In the genomic region with DNA sequence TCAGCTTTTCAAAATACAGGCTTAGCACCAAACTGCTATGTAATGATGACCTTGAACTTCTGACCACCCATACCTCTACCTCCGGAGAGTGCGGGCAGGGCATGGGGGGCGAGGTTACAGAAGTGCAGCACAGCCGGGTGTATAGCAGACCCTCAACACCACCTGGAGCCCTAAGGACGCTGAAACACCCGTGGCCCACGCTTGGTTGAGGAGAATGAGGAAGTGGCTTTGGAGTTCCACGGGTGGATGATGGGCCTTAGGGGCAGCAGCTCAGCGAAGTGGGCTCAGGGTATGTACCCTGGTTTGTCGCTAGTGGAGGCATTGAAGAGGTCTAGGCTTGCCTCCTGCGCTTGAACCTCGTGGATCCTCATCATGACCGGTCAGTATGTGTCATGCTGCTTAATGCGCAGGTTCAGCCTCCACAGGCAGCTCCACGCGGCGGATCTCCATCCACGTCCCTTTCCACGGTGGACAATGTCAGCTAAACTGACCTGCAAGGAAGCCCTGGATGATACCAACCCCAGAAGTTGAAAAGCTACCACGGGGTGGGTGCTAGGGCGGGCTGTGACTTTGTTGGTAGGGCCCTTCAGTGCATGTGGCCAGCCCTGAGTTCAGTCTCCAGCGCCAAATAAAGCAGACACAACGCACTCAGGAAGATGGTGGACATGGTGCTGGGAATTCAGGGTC, we compare ENCODE assay signal across 7 mouse cellular contexts. TPM values are rescaled to one million over a fixed set of nuclear protein-coding genes. Genes with fewer than 3 reads are reported as not detected.
A peak's percentile ranks its signal among the peaks of the same experiment; 100 is the strongest.
DNase-seq lines count a peak whose midpoint lies in the region; ATAC-seq and TF ChIP-seq lines count a peak whose summit lies in the region.

No protein-coding gene starts in this region.

- H3K9me3 ChIP-seq in kidney, embryonic 14.5 days (ENCODE audit: control insufficient read depth, low read length): no peaks in the 10 kb centered on the region
- H3K9me3 ChIP-seq in embryonic facial prominence, embryonic 10.5 days: no peaks in the 10 kb centered on the region
- H3K9me3 ChIP-seq in intestine, postnatal 0 days (ENCODE audit: control insufficient read depth): no peaks in the 10 kb centered on the region
- no peaks in the 10 kb centered on the region for H3K9me3 ChIP-seq in neural tube, embryonic 15.5 days (replicated peaks)

- 0 out of 2 replicates have a peak, but pooled peaks cover 5% of the 10 kb centered on the region for H3K27me3 ChIP-seq in kidney, embryonic 14.5 days (ENCODE audit: control insufficient read depth, insufficient read depth, low read length)
- H3K27me3 ChIP-seq in embryonic facial prominence, embryonic 10.5 days (replicated peaks; ENCODE audit: low read depth, poor library complexity, severe bottlenecking): peaks cover 62% of the 10 kb centered on the region
- H3K27me3 ChIP-seq in intestine, postnatal 0 days (replicated peaks; ENCODE audit: control insufficient read depth, insufficient read depth, low read length): no peaks in the 10 kb centered on the region
- H3K27me3 ChIP-seq in neural tube, embryonic 15.5 days (replicated peaks): peaks cover 10% of the 10 kb centered on the region

- 83% methylated on average over 23 of the region's 23 CpGs for WGBS in kidney, embryonic 14.5 days
- WGBS in embryonic facial prominence, embryonic 10.5 days: 86% methylated on average over 23 of the region's 23 CpGs
- 81% methylated on average over 23 of the region's 23 CpGs for WGBS in intestine, postnatal 0 days
- 85% methylated on average over 23 of the region's 23 CpGs for WGBS in neural tube, embryonic 15.5 days

- no peak for ATAC-seq in kidney, embryonic 14.5 days (ENCODE audit: low FRiP score, low TSS enrichment)
- no peak for ATAC-seq in intestine, postnatal 0 days
- no peak for ATAC-seq in neural tube, embryonic 15.5 days (ENCODE audit: low FRiP score)
- ATAC-seq in frontal cortex, adult (ENCODE audit: low TSS enrichment): no peak

- no peak for DNase-seq in kidney, postnatal 10 days
- no peak for DNase-seq in embryonic facial prominence, embryonic 10.5 days (ENCODE audit: low spot score)
- DNase-seq in urinary bladder, postnatal 4 days (ENCODE audit: low spot score in 2 of 2): no peak

- peak overlapping the region; percentile 96; the same call in 1 of the 2 replicates for H3K4me2 ChIP-seq in kidney, embryonic 14.5 days (replicated peaks; ENCODE audit: low read depth, low read length)
- H3K4me2 ChIP-seq in intestine, postnatal 0 days (replicated peaks; ENCODE audit: low read depth): peak overlapping the region; percentile 89
- peak overlapping the region; percentile 95 for H3K4me2 ChIP-seq in neural tube, embryonic 15.5 days

- peaks cover 13% of the 10 kb centered on the region; the same call in 1 of the 2 replicates for H3K4me1 ChIP-seq in kidney, embryonic 14.5 days (ENCODE audit: control insufficient read depth, insufficient read depth, low read length)
- H3K4me1 ChIP-seq in embryonic facial prominence, embryonic 10.5 days: peaks cover 47% of the 10 kb centered on the region
- peaks cover 3% of the 10 kb centered on the region; the same call in 1 of the 2 replicates for H3K4me1 ChIP-seq in intestine, postnatal 0 days (replicated peaks; ENCODE audit: control insufficient read depth, insufficient read depth, low read length)
- peaks cover 27% of the 10 kb centered on the region for H3K4me1 ChIP-seq in neural tube, embryonic 15.5 days

- H3K9ac ChIP-seq in kidney, embryonic 14.5 days (ENCODE audit: low read depth, low read length): no peak overlapping the region
- H3K9ac ChIP-seq in intestine, postnatal 0 days (ENCODE audit: low read depth, low read length): no peak overlapping the region
- H3K9ac ChIP-seq in neural tube, embryonic 15.5 days (replicated peaks): no peak overlapping the region

- H3K36me3 ChIP-seq in kidney, embryonic 14.5 days (ENCODE audit: control insufficient read depth, insufficient read depth, low read length): no peaks in the 10 kb centered on the region
- H3K36me3 ChIP-seq in embryonic facial prominence, embryonic 10.5 days (replicated peaks): no peaks in the 10 kb centered on the region
- H3K36me3 ChIP-seq in intestine, postnatal 0 days (ENCODE audit: control insufficient read depth, insufficient read depth): no peaks in the 10 kb centered on the region
- H3K36me3 ChIP-seq in neural tube, embryonic 15.5 days: no peaks in the 10 kb centered on the region

- TF ChIP-seq CTCF in intestine, postnatal 0 days (IDR thresholded peaks at IDR 0.05; ENCODE audit: low read depth): no peak

- no peak overlapping the region for H3K27ac ChIP-seq in kidney, embryonic 14.5 days (ENCODE audit: low read depth, low read length)
- H3K27ac ChIP-seq in embryonic facial prominence, embryonic 10.5 days (replicated peaks): no peak overlapping the region
- H3K27ac ChIP-seq in intestine, postnatal 0 days (ENCODE audit: low read depth, low read length): no peak overlapping the region
- no peak overlapping the region for H3K27ac ChIP-seq in neural tube, embryonic 15.5 days (replicated peaks)

- H3K4me3 ChIP-seq in kidney, embryonic 14.5 days (ENCODE audit: low read length): no peak overlapping the region; the same call in 1 of the 2 replicates
- peak overlapping the region; percentile 79 for H3K4me3 ChIP-seq in embryonic facial prominence, embryonic 10.5 days
- H3K4me3 ChIP-seq in intestine, postnatal 0 days (ENCODE audit: low read depth, low read length): peak overlapping the region; percentile 48
- H3K4me3 ChIP-seq in neural tube, embryonic 15.5 days (replicated peaks): no peak overlapping the region

RNA-seq across cellular contexts. Expression of a gene that starts 6.5 kb away (rescaled TPM):
- polyA plus RNA-seq in kidney, embryonic 14.5 days (2014; fragmentation: Nextera tagmentation; extraction: Ambion mirVana): not detected in 2 replicates
- polyA plus RNA-seq in embryonic facial prominence, embryonic 10.5 days (2016; fragmentation: Nextera tagmentation; extraction: Ambion mirVana): not detected in 2 replicates
- not detected in 2 replicates for polyA plus RNA-seq in intestine, postnatal 0 days (2015; fragmentation: Nextera tagmentation; extraction: Ambion mirVana)
- polyA plus RNA-seq in neural tube, embryonic 15.5 days (2015; fragmentation: Nextera tagmentation; extraction: Ambion mirVana): not detected in 2 replicates

RNA-seq across cellular contexts. Expression of a gene that starts 6.8 kb away (rescaled TPM):
- 10.0 and 14.0 TPM in 2 replicates for polyA plus RNA-seq in kidney, embryonic 14.5 days (2014; fragmentation: Nextera tagmentation; extraction: Ambion mirVana)
- 32.0 and 32.8 TPM in 2 replicates for polyA plus RNA-seq in embryonic facial prominence, embryonic 10.5 days (2016; fragmentation: Nextera tagmentation; extraction: Ambion mirVana)
- 9.7 and 10.1 TPM in 2 replicates for polyA plus RNA-seq in intestine, postnatal 0 days (2015; fragmentation: Nextera tagmentation; extraction: Ambion mirVana)
- polyA plus RNA-seq in neural tube, embryonic 15.5 days (2015; fragmentation: Nextera tagmentation; extraction: Ambion mirVana): 27.2 and 51.1 TPM in 2 replicates

RNA-seq across cellular contexts. Expression of a gene that starts 25.1 kb away (rescaled TPM):
- not detected in 2 replicates for polyA plus RNA-seq in kidney, embryonic 14.5 days (2014; fragmentation: Nextera tagmentation; extraction: Ambion mirVana)
- not detected in 2 replicates for polyA plus RNA-seq in embryonic facial prominence, embryonic 10.5 days (2016; fragmentation: Nextera tagmentation; extraction: Ambion mirVana)
- not detected in 2 replicates for polyA plus RNA-seq in intestine, postnatal 0 days (2015; fragmentation: Nextera tagmentation; extraction: Ambion mirVana)
- not detected in 2 replicates for polyA plus RNA-seq in neural tube, embryonic 15.5 days (2015; fragmentation: Nextera tagmentation; extraction: Ambion mirVana)

RNA-seq across cellular contexts. Expression of a gene that starts 36.4 kb away (rescaled TPM):
- not detected in 2 replicates for polyA plus RNA-seq in kidney, embryonic 14.5 days (2014; fragmentation: Nextera tagmentation; extraction: Ambion mirVana)
- polyA plus RNA-seq in embryonic facial prominence, embryonic 10.5 days (2016; fragmentation: Nextera tagmentation; extraction: Ambion mirVana): not detected in 2 replicates
- 104 and 125 TPM in 2 replicates for polyA plus RNA-seq in intestine, postnatal 0 days (2015; fragmentation: Nextera tagmentation; extraction: Ambion mirVana)
- polyA plus RNA-seq in neural tube, embryonic 15.5 days (2015; fragmentation: Nextera tagmentation; extraction: Ambion mirVana): 20.5 TPM in 1 of 2 replicates, not detected in the other

RNA-seq across cellular contexts. Expression of a gene that starts 51.3 kb away (rescaled TPM):
- 0.45 and 0.51 TPM in 2 replicates for polyA plus RNA-seq in kidney, embryonic 14.5 days (2014; fragmentation: Nextera tagmentation; extraction: Ambion mirVana)
- polyA plus RNA-seq in embryonic facial prominence, embryonic 10.5 days (2016; fragmentation: Nextera tagmentation; extraction: Ambion mirVana): 1.1 TPM in 2 replicates
- 0.90 and 1.3 TPM in 2 replicates for polyA plus RNA-seq in intestine, postnatal 0 days (2015; fragmentation: Nextera tagmentation; extraction: Ambion mirVana)
- polyA plus RNA-seq in neural tube, embryonic 15.5 days (2015; fragmentation: Nextera tagmentation; extraction: Ambion mirVana): 17.5 and 20.2 TPM in 2 replicates

Comparison
In these comparisons a context has a peak if more than half of its experiments do, and no peak if none do; other contexts are left out.
1. H3K4me3 ChIP-seq: peak in embryonic facial prominence, embryonic 10.5 days (single experiment) and intestine, postnatal 0 days (single experiment); none in kidney, embryonic 14.5 days (single experiment) and neural tube, embryonic 15.5 days (single experiment).
2. Peak in every context shown above with its lines, with median percentiles within 50 percentile points of each other: H3K4me2 ChIP-seq.